ENCODE assay signal across 16 mouse cellular contexts in the genomic region with DNA sequence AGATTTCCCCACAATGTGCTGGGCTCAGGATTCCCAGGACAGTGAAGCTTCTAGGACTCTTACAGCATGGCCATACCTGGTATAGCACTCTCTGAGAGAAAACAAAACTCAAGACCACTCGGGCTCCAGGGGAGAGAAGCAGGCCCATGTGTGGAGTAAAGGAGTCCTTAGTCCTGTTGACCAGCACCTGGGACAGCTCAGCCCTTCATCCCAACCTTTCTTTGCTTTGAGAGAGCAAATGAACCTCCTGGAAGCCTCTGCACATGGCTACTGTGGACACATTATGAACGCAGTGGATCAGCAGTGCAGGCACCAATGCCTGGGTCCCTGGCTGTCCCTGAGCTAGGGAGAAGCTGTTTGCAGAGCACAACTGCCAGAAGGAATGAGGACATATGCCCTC.
"Had no signal": no experiment of that assay in that cellular context is flagged by ENCODE, and none has a peak within 500 bp of the region (broad histone marks: within the 10 kb centered on the region; RNA-seq: fewer than 3 reads in every experiment).

No protein-coding gene starts in this region.

- H3K4me3 ChIP-seq: kidney, embryonic 15.5 days; layer of hippocampus, adult 2 months; liver, embryonic 13.5 days; midbrain, embryonic 12.5 days; myocyte; neural tube, embryonic 13.5 days had no signal

- H3K9ac ChIP-seq: kidney, embryonic 15.5 days; liver, embryonic 13.5 days; midbrain, embryonic 12.5 days; neural tube, embryonic 13.5 days had no signal

- H3K27me3 ChIP-seq: kidney, embryonic 15.5 days; liver, embryonic 13.5 days; neural tube, embryonic 13.5 days had no signal

- H3K4me2 ChIP-seq: kidney, embryonic 15.5 days; liver, embryonic 13.5 days; midbrain, embryonic 12.5 days; neural tube, embryonic 13.5 days had no signal

- DNase-seq: kidney, adult 11 months; kidney, adult 8-10 months; left cerebral cortex, postnatal 4 days; liver, embryonic 13.5 days; lung, adult 2 months; lung, postnatal 14 days; lung, postnatal 4 days; retina, postnatal 1 day; right cerebral cortex, postnatal 25 days; thymus, postnatal 36 days had no signal

- H3K27ac ChIP-seq: kidney, embryonic 15.5 days; layer of hippocampus, adult 2 months; liver, embryonic 13.5 days; midbrain, embryonic 12.5 days; neural tube, embryonic 13.5 days had no signal

- H3K4me1 ChIP-seq: kidney, embryonic 15.5 days; liver, embryonic 13.5 days; neural tube, embryonic 13.5 days had no signal

- H3K9me3 ChIP-seq: kidney, embryonic 15.5 days; liver, embryonic 13.5 days; midbrain, embryonic 12.5 days; neural tube, embryonic 13.5 days had no signal

- ATAC-seq: midbrain, embryonic 16.5 days had no signal

- H3K36me3 ChIP-seq: kidney, embryonic 15.5 days; liver, embryonic 13.5 days; midbrain, embryonic 12.5 days; neural tube, embryonic 13.5 days had no signal
